Mouse (Mus musculus): ENCODE measurements around the gene Zfyve19. TPM values are rescaled to one million over a fixed set of nuclear protein-coding genes. Genes with fewer than 3 reads are reported as not detected.

Gene Zfyve19
- total RNA-seq, 1 experiment from 2014 or later = 45.0 TPM

DNA sequence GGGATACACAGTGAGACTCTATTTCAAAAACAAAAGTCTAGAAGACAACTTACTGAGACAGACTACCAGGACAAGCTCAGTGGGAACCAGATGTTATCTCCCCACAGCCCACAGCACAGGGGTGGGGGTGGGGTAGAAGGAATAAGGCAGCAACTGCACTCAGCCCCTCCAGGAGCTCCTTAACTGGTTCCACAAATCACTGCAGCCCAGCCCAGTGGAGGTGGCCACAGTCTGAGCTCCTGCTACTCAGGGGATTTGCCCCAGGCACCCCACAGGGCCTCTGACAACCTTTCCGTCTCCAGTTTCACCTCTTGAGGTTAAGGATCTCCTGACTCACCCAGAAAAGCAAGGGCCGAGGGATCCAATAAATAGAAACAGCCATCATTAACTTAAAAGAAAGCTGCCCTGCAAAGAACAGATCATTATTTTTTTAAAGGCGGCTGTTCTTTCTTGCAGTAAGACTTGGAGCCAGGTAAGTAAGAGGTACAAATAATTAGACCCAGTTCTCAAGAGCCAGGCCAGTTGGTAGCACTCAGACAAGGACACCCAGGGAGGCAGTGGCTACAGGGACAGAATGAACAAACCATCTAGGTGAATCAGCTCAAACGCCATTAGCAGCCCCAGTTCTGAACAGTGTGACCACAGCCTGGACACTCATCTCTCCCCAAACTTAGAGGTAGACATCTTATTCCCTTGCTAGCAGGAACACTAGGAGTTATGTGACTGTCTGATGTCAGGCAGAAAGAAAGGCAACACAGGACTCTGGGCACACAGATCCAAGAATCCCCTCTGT, 11.9 kb upstream of the Zfyve19 start:
- no peak for DNase-seq

DNA sequence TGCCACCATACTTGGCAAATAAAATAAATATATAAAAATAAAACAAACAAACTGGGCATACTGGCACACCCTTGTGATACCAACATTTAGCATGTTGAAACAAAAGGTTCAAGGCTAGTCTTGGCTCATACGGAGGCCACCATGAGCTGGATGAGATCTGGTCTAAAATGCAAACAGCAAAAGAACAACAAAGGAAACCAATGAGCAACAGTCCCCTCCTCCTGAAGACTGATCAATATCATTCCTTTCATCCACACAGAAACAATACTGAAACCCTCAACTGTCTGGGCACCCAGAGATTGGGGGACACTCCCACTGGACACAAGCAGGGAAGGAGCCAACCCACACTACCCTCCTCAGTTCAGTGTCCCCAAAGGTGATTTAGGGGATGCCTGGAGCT, 10.9 kb upstream of the Zfyve19 start:
- no peak for DNase-seq

DNA sequence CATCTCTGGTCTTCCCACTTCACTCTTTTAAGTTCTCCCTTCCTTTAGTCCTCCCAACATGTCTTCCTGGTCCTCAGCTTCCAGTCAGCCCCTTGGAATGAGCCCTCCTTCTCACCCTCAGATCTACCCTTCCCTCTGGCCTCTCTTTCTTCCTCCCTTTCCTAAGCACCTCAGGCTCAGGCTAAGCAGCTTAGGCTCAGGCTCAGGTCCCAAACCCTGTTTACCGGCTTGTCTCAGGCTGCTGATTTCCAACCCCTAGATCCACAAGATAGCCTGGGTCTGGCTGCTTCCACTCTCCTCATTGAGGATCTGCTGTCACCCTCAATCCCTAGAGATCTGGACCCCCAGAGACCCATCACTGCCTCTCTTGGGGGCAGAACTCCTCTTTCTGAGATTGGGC, 10.4 kb upstream of the Zfyve19 start:
- DNase-seq = no peak

DNA sequence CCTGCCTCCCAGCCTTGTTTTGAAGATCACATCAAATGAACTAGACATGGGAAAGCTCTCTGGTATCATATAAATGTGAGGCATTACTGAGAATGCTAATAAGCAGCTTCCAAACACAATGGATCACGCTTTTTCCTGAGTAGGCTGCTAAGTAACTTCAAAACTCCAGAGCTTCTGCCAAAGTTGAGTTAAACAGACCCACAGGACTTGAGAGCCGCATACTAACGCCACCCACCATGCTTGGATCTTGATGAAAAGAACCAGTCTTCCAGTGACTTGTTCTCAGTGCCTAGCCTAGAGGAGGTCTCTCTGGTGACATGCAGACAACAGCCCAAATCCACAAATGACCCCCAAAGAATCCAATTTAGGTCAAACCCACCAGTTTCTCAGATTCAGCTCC, 9.5 kb upstream of the Zfyve19 start:
- no peak for DNase-seq

DNA sequence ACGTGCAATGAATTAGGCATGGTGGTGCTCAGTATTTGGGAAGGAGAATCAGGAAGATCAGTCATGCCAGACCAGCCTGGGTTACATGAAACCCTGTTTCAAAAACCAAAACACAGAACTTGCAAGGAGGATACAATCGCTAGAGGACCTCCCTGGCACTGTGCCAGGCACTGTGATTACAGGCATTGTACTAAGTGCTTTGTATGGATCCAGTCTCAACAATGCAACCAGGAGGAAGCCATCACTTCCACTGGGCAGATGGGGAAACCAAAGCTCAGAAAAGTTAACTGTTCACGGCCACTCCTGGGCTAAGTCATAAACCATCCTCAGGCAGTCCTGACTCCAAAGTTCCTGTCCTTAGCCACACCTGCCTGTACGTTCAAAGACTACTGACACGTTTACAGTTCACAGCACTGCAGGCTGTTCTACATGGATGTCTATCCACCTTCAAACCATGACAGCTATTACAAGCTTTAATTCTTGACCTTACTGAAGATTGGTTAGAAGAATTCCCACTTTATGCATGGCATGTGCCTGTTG, 5.4 kb upstream of the Zfyve19 start:
- peak; percentile 36 for DNase-seq

DNA sequence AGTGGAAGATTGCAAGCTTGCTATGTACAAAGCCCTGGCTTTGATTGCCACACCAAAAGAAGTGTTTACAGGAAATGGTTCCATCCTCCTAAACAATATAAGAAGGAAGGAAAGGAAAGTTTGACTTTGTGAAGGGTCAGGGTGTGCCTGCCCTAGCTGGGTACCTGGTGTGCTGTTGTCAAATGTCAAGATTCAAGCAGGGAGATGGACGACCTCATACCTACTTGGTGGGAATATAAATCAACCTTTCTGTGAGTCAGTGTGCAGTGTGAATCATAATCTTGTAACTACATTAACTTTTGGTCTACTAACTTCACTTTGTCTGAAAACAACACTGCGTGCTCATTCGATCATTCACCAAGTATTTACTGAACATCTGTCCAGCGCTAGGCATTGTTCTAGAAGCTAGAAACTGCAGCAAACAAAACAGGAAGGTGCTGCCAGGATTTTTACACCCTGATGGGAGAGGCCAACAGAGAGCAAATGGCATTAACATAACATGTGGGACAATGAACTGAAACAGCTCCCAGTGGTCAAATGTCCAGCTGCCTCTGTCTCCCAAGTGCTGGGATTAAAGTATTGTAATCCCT, 4.5 kb upstream of the Zfyve19 start:
- no peak for DNase-seq

DNA sequence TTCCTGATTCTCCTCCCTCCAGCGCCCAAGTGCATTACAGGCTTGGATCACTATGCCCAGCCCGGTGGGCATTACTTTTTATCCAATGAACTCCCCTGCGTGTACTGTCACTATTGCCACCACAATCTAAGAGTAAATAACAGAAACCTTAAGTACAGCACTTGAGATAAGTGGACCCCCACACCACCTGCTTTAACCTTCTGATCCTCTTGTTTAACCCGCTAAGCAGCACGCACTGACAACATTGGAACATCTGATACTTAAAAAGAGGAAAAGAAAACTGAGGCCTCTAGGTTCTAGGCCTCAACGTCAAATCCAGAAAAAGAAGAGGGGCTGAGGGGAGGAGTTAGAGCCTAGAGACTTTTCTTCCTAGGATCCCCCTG, 465 bp upstream of the Zfyve19 start:
- no peak for DNase-seq

DNA sequence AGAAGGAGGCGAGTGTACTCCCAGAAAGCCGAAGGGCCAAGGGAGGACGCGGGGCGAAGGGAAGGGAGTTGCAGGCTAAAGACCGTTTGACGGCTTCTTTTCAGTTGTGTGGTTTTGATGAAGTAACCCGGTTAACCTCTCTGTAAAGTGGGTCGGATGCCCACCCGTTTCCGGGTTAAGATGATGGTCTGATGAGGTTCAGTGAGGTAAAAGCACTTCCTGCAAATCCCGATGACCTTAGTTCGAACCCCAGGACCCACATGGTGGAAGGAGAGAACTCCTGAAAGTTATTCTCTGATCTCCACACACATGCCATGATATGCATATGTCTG, 725 bp downstream of the Zfyve19 start:
- DNase-seq = no peak

DNA sequence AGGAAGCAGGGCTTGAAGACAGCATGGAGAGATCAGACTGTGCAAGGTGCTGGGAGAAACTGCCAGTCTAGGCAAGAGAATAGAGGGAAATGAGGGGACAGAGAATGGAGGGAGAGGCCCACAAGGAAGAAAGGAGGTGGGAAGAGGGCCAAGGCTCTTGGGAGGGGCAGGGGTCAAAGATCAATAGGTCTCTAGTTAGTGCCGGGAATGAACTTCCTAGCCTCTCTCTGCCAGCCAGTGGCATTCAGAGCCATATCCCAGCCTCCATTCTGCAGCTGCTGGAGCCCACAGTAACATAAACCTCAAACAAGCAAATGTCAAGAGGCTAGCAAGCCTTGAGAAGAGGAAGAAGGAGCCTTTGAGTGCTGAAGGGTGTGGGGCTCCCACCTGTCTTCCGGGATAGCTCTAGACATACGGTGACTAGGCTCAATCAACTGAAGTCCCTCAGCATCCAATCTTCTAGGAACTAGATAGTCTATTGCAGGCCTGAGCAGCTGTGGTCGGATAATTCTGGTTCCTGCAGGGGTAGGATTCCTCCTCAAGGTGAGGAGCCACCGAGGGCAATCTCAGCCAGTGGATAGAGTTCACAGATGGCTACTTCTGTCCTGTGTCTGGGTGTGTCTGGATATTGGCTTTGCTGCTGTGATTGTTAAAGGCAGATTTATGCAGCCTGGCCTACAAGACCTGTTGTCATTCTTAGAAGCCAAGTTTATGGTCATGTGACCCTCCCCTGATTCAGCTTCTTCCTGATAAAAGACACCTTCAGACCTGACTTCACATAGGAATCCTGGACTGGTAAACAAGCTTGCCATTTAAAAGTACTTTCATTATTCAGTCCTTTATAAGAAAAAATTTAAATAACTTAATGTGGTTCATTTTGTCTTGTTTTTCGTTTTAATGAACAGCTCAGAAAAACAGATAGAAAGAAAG, 21.6 kb downstream of the Zfyve19 start, which contains the start of gene Ppp1r14d:
Gene Ppp1r14d (minus strand): TSS at position 132 of the 930 bp plus-strand sequence.
- no peak for DNase-seq

DNA sequence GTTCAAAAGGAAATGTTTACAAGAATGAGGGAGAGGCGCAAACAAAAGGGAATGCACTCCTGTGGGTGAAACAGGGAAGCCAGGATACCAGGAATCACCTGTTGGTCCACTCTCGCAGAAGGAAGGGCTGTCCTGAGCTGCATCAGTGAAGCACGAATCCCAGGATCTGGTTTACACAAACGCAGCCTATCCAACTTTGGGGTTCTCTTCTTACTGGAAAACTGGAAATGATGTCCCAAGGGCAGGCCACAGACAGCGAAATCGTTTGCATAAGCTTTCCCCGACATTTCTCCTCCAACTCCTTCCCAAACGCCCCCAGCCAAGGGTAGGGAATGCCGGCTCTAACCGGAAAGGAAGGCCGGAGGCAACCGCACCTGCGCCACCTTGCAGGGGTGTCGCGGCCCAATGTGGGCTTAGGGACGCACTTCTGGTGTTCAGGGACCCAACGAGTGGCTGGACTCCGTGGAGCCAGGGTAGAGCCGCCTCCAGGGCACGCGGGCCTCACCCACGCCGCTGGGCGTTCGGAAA, 28.3 kb downstream of the Zfyve19 start:
- DNase-seq = no peak

DNA sequence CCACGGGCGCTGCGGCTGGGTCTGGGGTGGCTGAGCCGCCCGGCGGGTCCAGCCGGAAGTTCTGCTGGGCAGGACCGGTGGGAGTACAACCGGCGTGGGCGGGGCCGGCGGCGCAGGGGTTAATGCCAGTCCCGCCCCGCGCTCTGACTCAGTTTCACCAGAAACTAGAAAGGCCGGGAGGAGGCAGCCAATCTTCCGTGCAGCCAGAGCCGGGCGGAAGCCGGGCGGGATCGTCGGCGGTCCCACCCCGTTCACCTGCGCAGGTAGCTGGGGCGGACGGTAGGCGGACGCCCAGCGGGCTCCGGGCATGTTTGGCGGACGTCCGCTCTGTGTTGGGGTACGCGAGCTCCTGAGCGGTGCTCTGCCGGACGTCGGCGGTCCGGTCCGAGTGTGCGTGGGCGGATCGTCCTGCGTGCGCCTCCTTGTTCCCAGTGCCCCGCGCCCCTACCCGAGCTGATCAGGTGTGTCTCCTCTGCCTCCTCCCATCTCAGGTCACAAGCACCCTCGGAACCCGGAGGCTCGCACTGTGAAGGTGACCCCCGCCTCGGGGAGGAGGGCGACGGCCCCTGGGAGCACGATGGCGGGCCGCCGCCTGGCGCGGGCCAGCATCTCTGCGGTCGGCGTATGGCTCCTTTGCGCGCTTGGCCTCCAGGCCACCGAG, 28.9 kb downstream of the Zfyve19 start, which contains the start of gene Spint1:
Gene Spint1 (plus strand): TSS at position 153 of the 661 bp plus-strand sequence.
- peak; percentile 35 for DNase-seq

DNA sequence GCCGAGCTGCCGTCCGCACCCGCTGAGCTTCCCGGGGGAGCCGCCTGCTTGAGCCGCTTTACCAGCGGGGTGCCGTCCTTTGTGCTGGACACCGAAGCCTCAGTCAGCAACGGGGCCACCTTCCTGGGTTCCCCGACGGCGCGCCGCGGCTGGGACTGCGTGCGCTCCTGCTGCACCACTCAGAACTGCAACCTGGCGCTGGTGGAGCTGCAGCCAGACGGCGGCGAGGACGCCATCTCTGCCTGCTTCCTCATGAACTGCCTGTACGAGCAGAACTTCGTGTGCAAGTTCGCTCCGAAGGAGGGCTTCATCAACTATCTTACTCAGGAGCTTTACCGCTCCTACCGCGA, 29.4 kb downstream of the Zfyve19 start:
- peak; percentile 22 for DNase-seq

DNA sequence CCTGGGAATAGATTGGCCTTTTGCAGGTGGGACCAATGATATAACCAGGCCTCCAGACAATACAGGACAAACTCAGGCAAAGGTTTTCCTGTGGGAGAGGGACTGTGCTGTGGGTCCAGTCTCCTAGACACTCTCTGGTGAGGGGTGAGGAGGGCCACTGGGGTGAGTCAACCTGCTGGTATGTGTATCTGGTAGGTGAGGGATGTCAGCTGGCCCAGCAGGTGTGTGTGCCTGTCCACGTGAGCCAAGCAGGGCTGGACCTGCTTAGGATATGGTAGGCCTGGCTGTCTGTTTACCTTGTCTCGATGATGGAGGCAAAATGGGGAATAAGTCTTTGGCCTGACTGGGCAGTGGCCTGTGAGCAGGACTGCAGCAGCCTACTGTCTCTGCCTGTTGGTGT, 30.3 kb downstream of the Zfyve19 start:
- no peak for DNase-seq

DNA sequence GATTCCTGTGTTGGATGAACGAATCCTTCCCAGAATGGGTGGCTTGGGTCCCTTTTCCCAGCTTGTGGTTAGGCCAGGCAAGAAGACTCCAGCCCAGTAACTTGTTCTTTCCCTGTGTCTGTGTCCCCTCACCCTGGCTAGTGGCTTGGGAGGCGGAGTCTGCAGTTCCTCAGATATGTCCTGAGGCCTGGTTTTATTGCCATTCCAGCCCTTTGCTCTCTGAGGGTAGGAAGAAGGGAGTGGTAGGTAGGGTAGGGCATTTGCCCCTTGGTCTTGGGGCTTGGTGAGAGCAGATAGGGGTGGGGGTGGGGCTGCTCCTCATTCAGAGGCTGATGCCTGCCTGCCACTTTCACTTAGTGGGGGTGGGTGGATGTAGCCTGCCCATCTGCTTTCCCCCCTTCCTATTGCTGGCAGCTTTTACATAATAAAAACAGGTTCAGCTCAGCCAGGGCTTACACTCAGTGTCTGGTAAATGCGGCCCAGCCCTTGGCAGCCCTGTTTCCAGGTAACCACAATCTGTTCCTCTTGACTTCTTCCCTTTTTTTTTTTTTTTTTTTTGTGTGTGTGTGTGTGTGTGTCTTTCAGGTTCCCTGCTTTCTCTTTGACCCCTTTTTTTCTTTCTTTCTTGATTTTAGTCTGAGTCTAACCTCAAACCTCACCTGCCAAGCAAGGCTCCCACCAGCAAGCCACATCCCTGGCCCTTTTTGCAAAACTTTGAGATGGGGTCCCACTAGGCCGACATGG, 31.8 kb downstream of the Zfyve19 start:
- DNase-seq = no peak

DNA sequence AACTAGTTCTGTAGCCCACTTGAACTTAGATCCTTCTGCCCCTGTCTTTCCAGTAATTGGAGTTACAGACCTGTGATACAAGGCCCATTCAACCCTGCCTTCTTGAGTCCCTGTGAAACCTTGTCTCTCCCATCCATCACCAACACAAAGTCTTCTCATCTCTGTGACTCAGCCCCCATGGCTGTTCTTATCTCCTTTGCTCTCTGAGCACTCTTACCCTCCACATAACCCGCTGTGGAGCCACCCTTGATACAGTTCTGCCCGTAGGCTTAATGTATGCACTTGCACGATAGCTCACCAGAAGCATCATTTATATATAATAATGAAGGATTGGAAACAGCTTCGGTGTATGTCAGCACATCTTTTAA, 32.4 kb downstream of the Zfyve19 start:
- no peak for DNase-seq

DNA sequence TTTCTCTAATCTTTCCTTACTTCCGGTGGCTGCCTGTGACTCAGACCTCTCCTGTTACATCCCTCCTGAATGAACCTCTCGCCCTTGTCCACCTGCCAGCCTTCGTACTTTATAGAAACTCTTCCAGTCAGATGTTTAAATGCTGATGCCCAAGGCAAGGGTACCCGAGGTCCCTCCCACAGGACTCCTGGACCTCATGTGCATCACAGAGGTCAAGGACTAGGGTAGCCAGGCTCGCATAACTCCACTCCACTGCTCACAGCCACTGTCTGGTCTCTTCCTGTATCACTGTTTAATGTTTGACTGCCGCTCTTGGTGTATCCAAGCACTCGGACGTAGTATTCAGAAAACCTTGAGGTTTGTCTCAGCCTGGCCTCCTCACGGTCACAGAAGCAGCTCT, 34.1 kb downstream of the Zfyve19 start:
- DNase-seq = no peak

DNA sequence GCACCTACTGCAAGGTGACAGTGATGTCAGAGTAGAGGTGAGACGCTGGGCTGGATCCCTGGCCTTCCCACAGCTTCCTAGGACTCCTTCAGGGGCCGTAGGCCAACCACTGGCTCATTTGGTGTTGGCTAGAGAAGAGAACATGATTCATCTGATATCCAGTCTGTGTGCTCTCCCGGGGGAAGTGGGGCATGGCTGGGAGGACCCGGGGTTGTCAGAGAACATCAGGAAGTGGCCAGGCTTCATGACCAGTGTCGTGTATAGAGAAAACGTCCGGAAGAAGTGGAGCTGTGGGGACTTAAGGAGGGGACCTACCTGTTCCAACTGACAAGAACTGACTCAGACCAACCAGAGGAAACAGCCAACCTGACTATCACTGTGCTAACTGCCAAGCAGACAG, 36.8 kb downstream of the Zfyve19 start:
- no peak for DNase-seq

DNA sequence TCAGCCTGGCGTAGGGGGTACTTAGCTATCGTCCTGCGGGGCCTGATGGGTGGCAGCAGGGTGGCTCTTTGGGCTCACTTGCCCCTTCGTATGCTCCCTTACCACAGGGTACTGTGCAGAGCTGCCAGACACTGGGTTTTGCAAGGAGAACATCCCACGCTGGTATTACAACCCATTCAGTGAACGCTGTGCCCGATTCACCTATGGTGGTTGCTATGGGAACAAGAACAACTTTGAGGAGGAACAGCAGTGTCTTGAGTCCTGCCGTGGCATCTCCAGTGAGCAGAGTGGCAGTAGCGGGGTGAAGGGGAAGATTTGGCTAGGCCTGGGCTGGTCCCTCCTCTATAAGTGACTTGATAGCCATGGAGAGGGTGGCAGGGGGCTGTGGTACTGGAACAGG, 39.5 kb downstream of the Zfyve19 start:
- DNase-seq = no peak

DNA sequence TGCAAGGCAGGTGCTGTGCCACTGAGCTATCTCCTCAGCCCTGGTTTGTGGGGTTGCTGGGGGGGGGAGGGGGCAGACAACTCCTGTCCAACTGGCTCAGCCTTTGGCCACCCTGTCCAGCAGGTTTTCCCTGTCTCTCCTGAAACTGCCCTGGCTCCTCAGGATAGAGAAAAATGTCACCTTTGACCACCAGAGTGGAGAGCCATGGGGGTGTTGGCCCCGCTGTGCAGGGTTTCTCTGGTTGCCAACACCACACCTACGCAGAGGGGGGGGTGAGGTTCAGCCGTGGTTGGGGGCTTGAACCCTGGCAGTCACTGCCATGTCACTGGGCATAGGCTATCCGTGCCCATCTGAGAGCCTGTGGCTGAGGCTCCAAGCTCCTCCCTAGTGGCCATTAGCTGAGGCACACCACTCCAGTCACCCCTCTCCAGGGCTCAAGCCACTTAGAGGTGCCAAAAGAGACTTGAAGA, 41.2 kb downstream of the Zfyve19 start:
- no peak for DNase-seq

DNA sequence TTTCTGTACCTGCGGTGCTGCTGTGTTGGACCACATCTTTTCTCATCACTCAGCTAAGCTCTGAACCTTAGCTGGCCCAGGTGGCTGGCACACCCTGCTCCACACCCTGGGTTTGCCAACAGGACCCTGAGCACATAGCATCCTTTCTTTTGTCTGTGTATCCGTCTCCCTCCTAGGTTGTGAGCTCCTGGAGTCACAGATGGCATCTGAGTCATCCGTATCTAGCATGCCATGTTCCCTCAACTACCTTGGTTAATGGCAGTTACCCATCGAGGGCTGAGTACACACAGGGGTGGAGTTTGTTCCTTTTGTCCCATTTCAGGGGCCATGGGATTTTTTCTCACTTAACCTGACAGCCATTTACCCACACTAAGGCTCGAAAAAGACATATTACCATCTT, 42.0 kb downstream of the Zfyve19 start:
- DNase-seq = no peak

DNA sequence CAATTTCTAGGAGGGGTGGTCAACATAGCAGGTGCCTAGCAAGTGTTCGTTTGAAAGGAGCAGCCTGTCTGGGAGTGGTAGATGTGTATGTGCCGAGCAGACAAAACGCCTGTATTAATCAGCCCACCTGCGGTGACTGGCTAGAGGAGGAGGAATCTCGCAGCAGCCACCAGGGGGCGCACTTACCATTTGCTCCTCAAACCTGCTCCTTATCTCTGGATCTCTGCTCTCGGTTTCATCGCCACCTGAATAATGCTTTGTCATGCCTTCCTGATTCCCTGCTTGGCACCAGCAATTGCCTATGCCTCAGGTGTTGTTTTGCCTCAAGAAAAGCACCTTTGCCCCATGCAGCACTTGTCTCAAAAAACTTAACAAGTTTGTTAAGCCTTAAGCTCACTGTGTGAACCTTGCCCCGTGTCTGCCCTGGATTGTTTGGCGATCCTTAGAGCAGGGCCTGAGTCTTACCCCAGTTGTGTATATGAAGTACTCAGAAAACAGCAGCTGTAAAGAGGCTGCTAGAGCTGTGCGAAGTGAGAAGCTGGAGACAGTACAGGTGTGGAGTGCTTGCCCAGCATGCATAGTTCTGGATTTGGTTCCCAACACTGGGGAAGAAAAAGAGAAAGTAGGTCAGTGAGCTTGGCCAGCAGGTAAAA, 42.5 kb downstream of the Zfyve19 start:
- DNase-seq = peak; percentile 92

All from adrenal gland, postnatal 25 days (tissue).